Mouse (Mus musculus) cerebellum, adult 2 months (tissue): ENCODE measurements around the gene Stard13.

Experiments used
- CTCF ChIP-seq: fragments of 200-500 bp; IDR thresholded peaks from 2 replicates; pipeline ENCODE4 v1.5.1; 2011; ENCODE audit warnings: low read depth, mild to moderate bottlenecking, control low read depth, low read length, moderate library complexity, borderline replicate concordance; ENCODE audit not compliant: insufficient read depth
- POLR2A ChIP-seq: fragments of 200-500 bp; IDR thresholded peaks from 2 replicates; pipeline ENCODE4 v1.6.1; 2011; ENCODE audit warnings: low read length, control low read depth, borderline replicate concordance; ENCODE audit not compliant: insufficient read depth

DNA sequence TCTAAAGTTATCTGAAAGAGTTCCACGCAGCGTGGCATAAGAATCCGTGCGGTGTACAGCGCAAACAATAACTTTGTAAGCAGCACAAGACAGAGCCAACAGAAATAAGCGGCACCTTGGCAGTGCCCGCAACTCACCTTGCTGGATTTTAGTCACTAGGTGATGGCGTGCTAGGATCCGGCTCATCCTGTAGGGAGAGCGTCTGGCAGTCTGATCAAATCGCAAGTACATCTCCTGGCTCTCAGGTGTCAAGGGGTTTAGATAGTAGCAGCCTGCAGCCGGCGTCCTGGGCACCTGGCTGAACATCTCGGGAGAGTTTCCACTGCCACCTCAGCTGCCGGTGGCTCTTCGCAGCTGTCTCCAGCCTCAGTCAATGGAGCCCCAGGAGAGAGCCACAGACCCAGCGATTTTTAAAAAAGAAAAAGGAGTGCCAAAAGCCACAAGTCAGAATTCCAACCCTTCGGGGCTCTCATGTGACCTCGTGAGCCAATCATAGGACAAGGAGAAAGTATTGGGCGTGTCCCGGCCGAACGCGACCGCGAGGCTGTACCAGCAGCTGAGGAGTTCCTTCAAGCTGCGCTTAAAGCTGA lies 43.8 kb downstream of the Stard13 start:
- no peak for TF ChIP-seq POLR2A
- no peak for TF ChIP-seq CTCF
